Mouse (Mus musculus) neutrophil, adult 65 days (primary cell): ENCODE measurements around the gene Olfr619. TPM values are rescaled to one million over a fixed set of nuclear protein-coding genes. Genes with fewer than 3 reads are reported as not detected.

Source experiments
- total RNA-seq: library from RNA; stranded (reverse); gene quantifications from 2 replicates; pipeline ENCODE4 v1.2.4, GENCODE M21; 2023

Olfr619 gene
- not detected in 2 replicates for total RNA-seq

DNA sequence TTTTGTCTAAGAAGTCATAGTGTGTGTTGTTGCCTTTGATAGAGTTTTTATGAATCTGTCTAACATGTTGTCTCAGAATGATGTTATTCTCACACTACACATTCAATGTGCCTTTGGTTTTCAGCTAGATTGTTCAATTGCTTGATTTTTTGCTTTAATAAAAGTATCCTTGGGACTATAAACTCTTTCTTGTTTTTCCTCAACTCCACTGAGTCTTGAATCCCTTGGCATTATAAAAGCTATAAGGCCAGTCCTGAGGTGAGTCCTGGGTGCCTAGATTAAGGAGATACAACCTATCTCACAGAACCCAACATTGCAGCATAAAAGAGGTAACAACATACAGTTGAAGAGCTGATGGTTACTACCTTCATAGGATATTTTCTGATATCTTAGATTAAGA lies at the start of gene Olfr619:
Gene Olfr619 (plus strand): TSS at position 301 of the 400 bp plus-strand sequence.

DNA sequence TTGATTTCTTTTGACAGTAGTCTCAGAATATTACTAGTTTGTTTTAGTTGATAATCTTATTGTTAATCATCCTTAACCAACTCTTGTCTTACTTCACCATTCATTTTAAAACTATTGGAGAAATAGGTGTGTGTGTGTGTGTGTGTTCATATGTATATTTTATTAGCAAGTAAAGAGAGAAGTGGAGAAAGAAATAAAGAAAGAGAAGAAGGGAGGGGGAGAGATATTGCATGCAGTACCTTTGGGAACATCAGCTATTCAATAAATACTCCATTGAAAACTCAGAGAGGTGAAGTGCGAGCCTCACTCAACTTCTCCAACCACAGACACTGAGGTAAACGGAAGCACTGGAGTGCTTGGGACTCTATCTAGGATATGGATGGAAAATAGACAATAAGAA lies 44.6 kb upstream of the Olfr619 start, which contains the start of gene Olfr615:
Gene Olfr615 (plus strand): TSS at position 301 of the 400 bp plus-strand sequence.

DNA sequence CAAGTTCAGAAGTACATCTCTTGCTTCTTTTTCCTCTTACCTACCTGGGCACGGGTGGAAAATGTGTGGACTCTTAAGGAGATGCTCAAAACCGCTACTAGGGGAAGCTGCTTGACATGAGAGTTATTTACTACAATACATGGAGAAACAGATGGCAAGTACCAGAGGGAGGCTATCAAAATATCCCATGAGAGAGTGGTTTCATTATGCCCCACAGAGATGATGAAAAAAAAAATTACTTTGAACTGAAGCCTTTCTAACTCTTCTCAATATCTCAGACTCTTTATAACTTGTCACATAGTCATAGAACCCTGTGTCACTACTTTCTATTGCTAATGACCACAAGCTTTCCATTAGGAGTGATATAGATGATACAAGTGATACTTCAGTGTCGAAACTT lies 31.3 kb upstream of the Olfr619 start, which contains the start of gene Olfr616:
Gene Olfr616 (minus strand): TSS at position 101 of the 400 bp plus-strand sequence.

DNA sequence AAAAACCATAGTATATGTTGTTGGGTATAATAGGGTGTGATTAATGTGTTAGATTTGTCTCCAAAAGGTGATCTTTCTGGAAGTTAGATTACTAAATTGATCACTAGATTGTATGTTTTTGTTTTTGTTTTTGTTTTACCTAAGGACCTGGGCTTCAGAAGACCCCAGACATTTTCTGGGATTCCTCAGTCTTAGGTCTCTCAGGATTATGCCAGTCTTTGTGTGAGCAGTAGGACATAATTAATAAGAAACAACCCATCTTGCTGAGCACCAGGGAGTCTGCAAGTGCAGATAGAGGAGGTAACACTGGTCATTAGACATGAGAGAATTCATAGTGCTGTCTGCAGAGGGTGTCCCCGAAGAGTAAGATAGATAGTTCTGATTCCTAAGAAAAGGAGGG lies 27.6 kb upstream of the Olfr619 start, which contains the start of gene Olfr617:
Gene Olfr617 (plus strand): TSS at position 301 of the 400 bp plus-strand sequence.

DNA sequence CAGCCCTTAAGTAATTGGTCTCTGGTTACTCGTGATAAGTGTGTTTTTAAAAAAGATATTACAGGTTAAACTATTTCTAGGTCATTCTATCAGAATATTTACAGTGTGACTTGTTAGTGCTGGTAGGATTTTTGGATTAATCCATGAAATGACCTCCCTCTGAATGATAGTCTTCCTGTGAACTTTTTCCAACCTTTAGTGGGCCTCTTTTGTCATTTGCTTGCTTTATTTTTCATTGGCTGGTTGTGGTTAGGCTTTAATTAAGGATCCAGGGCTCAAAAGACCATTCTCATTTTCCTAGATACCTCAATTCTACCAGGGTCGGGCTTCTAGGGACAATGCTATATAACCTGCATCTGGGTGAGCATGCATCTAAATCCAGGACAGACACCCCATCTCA lies 10.6 kb upstream of the Olfr619 start, which contains the start of gene Olfr618:
Gene Olfr618 (plus strand): TSS at position 301 of the 400 bp plus-strand sequence.

DNA sequence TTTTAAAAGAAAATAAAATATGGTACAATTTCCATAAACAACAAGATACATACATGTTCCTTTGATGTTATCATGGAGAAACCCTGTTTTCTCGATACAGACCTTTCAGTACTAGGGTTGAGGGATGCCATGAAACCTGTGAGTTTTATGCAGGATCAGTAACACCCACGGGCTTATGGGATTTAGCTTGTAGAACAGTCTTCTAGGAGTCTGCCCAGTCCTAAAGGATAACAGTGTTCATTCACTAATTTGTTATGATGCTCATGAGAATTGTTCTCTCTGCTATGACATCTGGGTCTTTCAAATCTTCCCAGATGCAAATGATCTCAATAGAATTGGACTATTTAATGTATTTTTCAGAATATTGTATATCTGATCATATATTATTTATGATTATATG lies 12.1 kb downstream of the Olfr619 start, which contains the start of gene Olfr620:
Gene Olfr620 (minus strand): TSS at position 101 of the 400 bp plus-strand sequence.

DNA sequence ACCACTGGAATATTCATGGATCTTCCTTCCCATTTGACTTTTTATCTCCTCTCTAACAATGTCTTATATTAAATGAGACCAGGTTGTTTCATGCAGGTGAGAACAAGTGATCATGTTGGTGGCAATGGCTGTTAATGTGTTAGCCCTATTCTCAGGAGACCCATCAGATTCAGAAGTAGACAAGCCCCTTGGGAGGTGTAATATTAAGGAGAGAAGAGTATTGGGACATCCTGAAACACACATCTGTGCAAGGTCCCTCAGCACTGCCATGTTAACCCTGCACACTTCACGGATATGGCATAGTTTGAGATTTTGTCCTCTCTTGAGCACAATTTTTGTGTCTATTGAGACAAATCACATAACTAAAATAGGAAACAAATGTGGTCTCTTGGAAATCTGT lies 42.2 kb downstream of the Olfr619 start, which contains the start of gene Olfr622:
Gene Olfr622 (minus strand): TSS at position 101 of the 400 bp plus-strand sequence.

Other genes starting within 250 kb of the Olfr619 start
- not detected in 2 replicates for gene Olfr601, start 237.9 kb upstream of the Olfr619 start, total RNA-seq
- gene Olfr603, start 214.4 kb upstream of the Olfr619 start, total RNA-seq = not detected in 2 replicates
- gene Usp17lc, start 185.5 kb upstream of the Olfr619 start, total RNA-seq = not detected in 2 replicates
- not detected in 2 replicates for gene Olfr605, start 155.1 kb upstream of the Olfr619 start, total RNA-seq
- gene Olfr606, start 151.5 kb upstream of the Olfr619 start, total RNA-seq = not detected in 2 replicates
- gene Olfr607, start 136.4 kb upstream of the Olfr619 start, total RNA-seq = not detected in 2 replicates
- not detected in 2 replicates for gene Olfr608, start 130.7 kb upstream of the Olfr619 start, total RNA-seq
- gene Olfr609, start 102.5 kb upstream of the Olfr619 start, total RNA-seq = not detected in 2 replicates
- not detected in 2 replicates for gene Olfr610, start 88.5 kb upstream of the Olfr619 start, total RNA-seq
- gene Olfr611, start 79.7 kb upstream of the Olfr619 start, total RNA-seq = not detected in 2 replicates
- not detected in 2 replicates for gene Olfr612, start 57.9 kb upstream of the Olfr619 start, total RNA-seq
- gene Olfr613, start 52.5 kb upstream of the Olfr619 start, total RNA-seq = not detected in 2 replicates
- not detected in 2 replicates for gene Olfr615, start 44.5 kb upstream of the Olfr619 start, total RNA-seq
- gene Olfr616, start 31.4 kb upstream of the Olfr619 start, total RNA-seq = not detected in 2 replicates
- not detected in 2 replicates for gene Olfr617, start 27.5 kb upstream of the Olfr619 start, total RNA-seq
- gene Olfr618, start 10.5 kb upstream of the Olfr619 start, total RNA-seq = not detected in 2 replicates
- not detected in 2 replicates for gene Olfr620, start 12.0 kb downstream of the Olfr619 start, total RNA-seq
- not detected in 2 replicates for gene Olfr622, start 42.1 kb downstream of the Olfr619 start, total RNA-seq
- not detected in 2 replicates for gene Olfr623, start 63.1 kb downstream of the Olfr619 start, total RNA-seq
- gene Olfr624, start 70.6 kb downstream of the Olfr619 start, total RNA-seq = not detected in 2 replicates
- gene Olfr625-ps1, start 82.1 kb downstream of the Olfr619 start, total RNA-seq = not detected in 2 replicates
- not detected in 2 replicates for gene Olfr243, start 114.1 kb downstream of the Olfr619 start, total RNA-seq
- gene Olfr628, start 129.8 kb downstream of the Olfr619 start, total RNA-seq = not detected in 2 replicates
- not detected in 2 replicates for gene Olfr629, start 144.4 kb downstream of the Olfr619 start, total RNA-seq
- gene Olfr630, start 156.8 kb downstream of the Olfr619 start, total RNA-seq = not detected in 2 replicates
- not detected in 2 replicates for gene Olfr69, start 171.0 kb downstream of the Olfr619 start, total RNA-seq
- not detected in 2 replicates for gene Olfr68, start 179.1 kb downstream of the Olfr619 start, total RNA-seq
- not detected in 2 replicates for gene Olfr67, start 191.2 kb downstream of the Olfr619 start, total RNA-seq
- 16.2 and 21.8 TPM in 2 replicates for gene Hbb-bt, start 213.4 kb downstream of the Olfr619 start, total RNA-seq
- gene Hbb-bs, start 227.5 kb downstream of the Olfr619 start, total RNA-seq = 59.0 and 111 TPM in 2 replicates
- not detected in 2 replicates for gene Hbb-bh2, start 239.9 kb downstream of the Olfr619 start, total RNA-seq
- gene Hbb-bh1, start 242.6 kb downstream of the Olfr619 start, total RNA-seq = not detected in 2 replicates